Mouse (Mus musculus) T-helper 2 cell (primary cell): Measurements from ENCODE around the gene Gm20773.
"Not testable (repeated sequence)": the region's sequence is repeated elsewhere in the genome, so short reads cannot be mapped to it uniquely, and the experiment has no call there.

Source experiments
- in situ Hi-C: fragments of 300-600 bp; cut with MboI, MseI; formaldehyde crosslinking; loops from one replicate; pipeline ENCODE4 v1.15.1; 2025; ENCODE audit warnings: high pct_unique_total_duplicates

The Gm20773 gene

DNA sequence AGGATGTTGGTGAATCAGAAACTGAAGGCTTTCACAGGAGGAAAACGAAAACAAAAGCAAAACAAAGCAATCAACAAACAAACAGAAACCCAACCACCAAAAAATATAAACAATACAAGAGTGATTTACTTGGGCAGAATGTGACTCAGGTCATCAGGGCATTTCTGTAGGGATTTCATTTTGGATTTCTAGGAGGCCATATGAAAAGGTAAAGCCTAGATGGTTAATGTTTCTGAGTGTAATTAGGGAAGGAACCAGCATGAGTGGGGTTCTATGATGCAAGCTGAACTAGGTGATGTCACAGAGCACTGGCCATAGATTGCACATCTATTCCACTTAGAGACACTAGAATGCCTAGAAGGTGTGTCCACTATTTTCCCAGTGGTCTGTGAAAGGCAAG is at the start of gene Gm20773:
Gm20773 (plus strand) TSS at position 301 of the 400 bp plus-strand sequence.
- in situ Hi-C loops, result not testable (repeated sequence)

DNA sequence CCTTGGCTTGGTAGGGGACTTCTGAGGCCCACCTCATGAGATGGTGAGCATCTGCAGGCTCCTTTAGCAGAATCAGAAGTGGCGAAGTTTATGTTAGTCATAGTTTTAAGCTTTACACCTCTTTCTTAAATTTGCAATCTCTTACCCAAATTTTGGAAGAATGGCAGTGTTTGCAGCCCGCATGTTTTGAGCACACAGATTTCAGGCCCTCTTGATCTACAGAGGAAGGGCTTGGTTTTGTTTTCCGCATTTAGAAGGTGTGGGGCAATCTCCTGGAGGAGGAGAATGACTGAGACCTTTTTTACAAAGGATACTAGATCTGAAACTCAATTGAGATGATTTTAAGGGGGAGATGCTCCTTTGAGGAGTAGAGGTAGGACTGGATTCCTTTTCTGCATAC is 28.3 kb upstream of the Gm20773 start, which contains the start of gene Gm21866:
Gm21866 (minus strand) TSS at position 101 of the 400 bp plus-strand sequence.
- in situ Hi-C loops, result not testable (repeated sequence)
